Mouse (Mus musculus) lung, postnatal 0 days (tissue): ENCODE measurements around the gene Srrm3.

Experiments
- CTCF ChIP-seq: IDR thresholded peaks from 2 replicates; pipeline ENCODE4 v1.5.1; 2016; ENCODE audit warnings: antibody characterized with exemption, mild to moderate bottlenecking
- EP300 ChIP-seq: IDR thresholded peaks from 2 replicates; pipeline ENCODE4 v1.6.1; 2016; ENCODE audit warnings: antibody characterized with exemption, mild to moderate bottlenecking, control low read depth

- TF ChIP-seq CTCF = no peak
- no peak for TF ChIP-seq EP300
These were observed 109.9 kb downstream of the Srrm3 start for GRCm38 (mm10) chr5:135916601-135917000.
